Mouse (Mus musculus): ENCODE measurements at regions not wholly inside any gene's neighbourhood (a gene's known extent, or its start where the extent isn't known, plus 50 kb on each side); places are given as distances from the start of the nearest gene placed in this dataset.

DNA sequence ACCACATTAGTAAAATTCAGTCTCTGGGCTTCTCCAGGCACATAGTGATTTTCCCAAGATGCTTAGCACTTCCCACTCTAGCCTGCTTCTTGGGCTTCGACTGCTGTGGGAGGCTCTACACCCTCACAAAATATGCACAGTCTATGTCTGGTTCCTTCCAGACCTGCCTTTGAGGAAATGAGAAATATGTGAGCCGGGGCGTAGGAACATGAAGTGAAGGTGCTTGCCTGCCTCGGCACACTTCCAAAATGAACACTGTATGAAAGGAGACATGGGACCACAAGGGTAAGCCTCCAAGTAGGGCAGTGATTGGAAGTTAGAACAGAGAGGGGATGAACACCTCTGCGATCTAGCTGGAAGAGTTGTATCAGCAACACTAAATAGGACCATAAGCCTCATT lies 54.5 kb downstream of the Gm10260 start:
- DNase-seq: no peak

- no peak for DNase-seq
Measured at GRCm38 (mm10) chr13:97704541-97704940, 55.9 kb downstream of the Gm10260 start.

GRCm38 (mm10) chr13:97698967-97699366 lies 61.5 kb downstream of the Gm10260 start:
- no peak for DNase-seq

DNA sequence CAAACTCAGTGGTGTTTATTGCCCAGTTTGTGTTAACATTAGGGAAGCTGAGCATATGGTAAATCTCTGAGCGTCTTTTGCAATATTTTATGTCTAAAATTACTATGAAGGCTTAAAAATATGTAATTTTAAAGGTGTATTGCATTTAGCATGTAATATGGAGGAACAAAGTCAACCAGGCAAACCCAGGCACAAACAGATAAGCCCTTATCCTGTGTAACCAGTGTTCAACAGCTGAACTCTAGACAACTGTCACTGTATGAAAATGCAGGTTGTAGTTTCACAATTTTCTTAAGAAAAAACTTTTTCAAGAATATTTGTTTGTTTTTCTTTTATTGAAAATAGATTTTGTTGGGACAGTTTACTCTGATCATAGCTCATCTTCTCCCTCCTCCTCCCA lies 62.1 kb downstream of the Gm10260 start:
- no peak for DNase-seq

GRCm38 (mm10) chr13:97697262-97697661 lies 63.2 kb downstream of the Gm10260 start:
- no peak for DNase-seq

DNA sequence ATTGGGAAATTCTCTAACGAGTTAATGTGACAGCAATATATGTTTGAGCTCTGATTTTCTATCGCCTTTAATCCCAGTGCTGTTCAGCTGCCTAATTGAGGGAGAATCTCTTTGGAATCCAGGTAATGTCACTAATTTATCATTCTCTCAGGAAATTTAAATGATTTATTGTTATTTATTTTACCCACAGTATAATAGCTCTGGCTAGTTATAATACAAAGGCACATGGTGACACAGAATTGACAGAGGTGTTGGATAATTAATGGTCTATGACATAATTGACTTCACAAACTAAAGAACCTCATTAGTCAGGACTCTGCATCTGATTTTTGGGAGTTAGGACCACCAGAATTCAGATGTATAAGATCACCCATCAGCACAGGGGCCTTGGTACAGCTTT lies 65.4 kb downstream of the Gm10260 start:
- DNase-seq: no peak

DNA sequence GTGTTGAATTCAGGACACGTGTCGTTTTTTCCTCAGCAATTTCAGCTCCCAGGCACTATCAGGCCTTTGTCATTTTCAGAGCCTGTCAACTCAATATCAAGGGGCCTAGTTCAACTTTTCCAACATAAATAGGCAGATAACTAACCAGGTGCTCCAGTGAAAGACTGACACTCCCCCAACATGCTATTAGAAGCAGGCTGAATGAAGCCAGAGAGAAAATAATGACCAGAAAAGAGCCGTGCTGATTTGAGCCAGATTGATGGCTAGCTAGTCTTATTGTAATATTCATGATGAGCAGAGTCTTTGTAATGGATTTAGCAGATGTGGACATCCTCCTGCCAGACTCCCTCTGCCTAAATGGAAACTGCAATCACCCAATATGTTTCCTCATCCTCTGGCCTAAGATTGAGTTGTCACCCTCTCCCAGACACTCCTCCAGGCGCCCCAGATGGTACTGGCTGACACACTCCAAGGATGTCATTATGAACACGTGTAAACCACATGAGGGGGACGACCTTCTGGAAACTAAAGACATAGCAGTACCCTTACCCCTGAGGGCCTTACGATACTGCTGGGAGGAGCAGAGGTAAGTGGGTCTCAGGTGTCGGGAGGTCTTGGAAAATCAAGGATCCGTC lies 66.0 kb downstream of the Gm10260 start:
- DNase-seq: no peak

DNA sequence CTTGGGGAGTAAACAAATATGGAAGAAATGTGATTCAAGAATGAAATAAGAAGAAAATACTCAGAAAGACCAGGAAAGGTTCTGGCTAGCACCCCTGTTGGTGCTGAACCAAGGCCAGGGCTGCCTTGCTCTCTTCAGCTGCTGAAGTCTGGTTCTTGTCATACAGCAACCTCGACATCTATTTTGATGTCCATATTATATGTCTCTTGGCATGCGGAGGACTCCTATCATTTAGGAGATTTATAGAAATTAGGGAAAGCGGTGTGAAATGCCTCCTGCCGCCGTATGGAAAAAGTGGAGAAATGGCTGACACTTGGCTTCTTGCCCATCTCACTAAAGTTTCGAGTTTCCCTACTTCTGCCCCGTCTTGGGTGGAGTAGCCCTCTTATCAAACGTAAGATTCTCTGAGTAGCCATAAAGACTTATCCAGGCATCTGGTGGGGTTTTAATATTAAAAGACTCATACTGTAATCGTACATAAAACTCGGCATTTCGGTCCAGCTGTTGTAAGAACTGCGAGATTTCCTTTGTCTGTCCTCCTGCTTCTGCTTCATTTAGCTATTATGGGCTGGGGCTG lies 72.0 kb downstream of the Gm10260 start:
- no peak for DNase-seq

- DNase-seq: no peak
Measured at GRCm38 (mm10) chr13:97683836-97684235, 76.6 kb downstream of the Gm10260 start.

DNA sequence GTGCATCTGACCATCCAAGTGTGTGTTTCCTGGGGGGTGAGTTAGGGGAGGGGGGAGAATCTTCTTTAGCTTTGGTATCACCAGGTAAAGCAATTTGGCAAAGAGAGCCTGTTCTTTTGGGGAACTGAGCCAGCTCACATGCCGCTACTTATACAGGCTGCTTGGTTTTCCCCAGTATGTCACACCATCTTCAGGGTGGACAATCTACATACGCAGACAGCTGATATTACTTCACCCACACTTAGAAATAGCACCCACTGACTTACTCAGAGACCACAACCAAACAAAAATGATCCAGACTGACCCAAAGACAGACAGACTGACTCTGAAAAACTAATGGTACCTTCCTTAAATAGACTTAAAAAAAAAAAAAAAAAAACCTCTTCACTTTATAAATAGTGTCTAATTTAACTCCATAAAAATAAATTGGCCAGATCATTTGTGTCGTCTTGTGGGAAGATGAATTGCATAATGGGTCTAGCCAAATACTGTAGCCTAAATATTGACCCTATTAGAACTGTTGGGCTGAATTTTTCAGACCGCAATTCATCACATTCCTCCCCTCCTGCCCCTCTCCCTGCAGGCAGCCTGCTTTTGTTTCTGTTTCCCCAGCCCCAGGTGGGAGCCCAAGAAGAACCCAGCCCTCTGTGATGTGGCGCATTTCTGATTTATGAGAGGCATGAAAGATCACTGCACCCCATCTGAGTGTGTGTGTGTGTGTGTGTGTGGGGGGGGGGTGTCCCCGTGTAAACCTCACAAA lies 79.0 kb downstream of the Gm10260 start:
- DNase-seq: no peak

DNA sequence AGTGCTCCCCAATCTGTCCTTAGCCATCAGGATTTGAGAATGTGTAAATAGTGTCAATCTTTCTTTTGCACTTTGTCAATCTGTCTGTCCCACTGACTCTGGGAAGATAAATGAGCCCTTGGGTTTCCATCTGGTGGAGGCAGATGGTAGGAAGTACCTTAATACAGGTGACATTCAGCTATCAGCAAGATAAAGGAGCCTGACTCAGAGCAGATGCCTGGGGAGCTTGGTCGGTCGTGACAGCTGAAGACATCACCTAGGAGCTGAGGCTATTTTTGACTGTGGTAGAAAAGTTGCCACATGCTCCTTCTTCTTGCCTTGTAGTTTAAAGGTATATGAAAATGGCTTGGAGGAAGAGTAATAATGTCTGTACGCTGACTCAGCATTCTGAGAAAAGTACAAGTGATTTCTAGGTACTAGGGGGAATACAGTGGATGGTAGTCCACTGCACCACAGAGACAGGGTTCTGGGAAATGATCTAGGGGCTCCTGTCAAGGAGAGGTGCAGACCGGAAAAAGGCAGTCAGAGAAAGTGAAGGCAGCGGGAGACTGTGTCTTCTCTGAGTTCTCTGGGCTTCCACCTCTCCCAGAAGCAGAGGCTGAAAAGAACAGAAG lies 80.0 kb downstream of the Gm10260 start:
- DNase-seq: no peak

- DNase-seq: no peak
Measured at GRCm38 (mm10) chr13:97678991-97679390, 81.4 kb downstream of the Gm10260 start.

DNA sequence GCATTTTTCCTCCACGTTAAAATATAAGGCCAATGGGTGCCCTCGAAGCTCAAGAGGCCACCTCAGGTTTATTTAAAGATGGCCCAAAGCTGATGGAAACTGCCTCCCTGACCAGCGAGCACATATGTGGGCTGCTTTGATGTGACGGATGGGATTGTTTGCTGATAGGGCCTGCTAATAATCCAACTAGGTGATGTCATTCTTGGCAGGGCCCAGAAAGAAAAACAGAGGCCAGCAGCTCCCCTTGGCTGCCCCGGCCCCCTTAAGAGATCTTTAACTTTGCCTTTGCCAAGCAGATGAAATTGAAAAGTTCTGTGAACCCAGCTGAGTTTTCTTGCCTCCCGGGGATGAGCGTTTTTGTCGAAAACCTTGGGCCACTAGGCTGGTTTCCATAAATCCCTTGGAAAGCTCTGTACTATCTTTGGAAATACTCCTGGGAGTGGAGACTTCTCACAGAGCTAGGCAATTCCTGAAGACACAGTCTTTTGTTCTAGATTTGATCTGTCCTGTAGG lies 83.8 kb downstream of the Gm10260 start:
- DNase-seq: no peak

GRCm38 (mm10) chr13:97673107-97673506 lies 87.3 kb downstream of the Gm10260 start:
- no peak for DNase-seq

- DNase-seq: no peak
Measured at GRCm38 (mm10) chr13:97672038-97672675, 88.3 kb downstream of the Gm10260 start.

DNA sequence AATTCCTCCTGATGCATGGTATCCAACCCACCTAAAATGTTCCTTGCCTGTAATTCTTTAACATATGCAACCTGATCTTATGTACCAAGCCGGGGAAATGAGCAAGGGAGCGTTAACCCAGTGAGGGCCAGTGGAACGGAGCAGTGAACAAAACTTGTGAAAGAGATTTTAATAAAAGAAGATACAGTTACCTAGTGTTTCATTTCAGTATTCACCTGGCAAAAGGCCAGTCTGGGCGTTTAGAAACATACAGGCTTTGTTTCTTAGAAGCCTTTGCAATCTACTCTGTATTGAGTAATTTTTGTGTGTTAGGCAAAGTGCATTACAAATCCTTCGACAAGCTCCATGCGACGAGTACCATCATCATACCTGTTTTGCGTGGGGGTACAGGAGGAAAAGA lies 91.1 kb downstream of the Gm10260 start:
- DNase-seq: no peak

DNA sequence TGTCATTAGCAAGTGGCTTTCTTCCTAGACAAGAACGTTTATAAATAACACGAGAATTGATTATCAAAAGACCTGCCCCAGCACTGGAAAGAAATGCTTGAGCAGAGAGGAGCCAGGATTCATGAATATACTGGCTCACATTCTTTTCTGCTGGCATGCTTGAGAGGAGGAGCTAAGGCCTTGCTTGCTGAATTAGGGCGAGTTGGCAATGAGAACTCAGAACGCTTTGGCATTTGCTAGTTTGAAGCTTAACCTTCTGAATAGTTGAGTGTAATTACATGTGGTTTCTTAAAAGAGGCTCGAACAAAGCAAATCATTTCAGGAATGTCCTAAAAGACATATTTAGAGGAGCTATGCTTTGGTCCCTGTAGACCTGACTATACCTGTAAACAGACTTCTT lies 91.5 kb downstream of the Gm10260 start:
- no peak for DNase-seq

DNA sequence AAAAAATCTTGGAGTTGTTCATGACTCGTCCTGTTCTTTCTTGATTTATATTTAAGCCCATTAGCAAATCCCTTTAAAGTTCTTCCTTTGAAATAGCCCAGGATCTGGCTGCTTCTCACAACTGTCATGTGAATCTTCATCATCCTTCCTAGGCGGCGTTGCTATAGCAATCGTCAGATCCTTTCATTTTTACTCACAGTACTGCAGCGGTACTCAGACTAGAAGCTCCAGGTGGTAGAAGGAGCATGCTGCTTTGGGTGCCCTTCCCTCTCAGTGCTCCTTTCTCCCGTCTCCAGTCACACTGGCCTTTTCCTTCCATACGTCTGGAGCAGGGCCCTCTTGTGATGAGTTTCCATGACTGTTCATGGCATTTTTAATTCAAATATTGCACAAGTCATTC lies 93.1 kb downstream of the Gm10260 start:
- no peak for DNase-seq

- DNase-seq: no peak
Measured at GRCm38 (mm10) chr13:97666761-97667160, 93.7 kb downstream of the Gm10260 start.

DNA sequence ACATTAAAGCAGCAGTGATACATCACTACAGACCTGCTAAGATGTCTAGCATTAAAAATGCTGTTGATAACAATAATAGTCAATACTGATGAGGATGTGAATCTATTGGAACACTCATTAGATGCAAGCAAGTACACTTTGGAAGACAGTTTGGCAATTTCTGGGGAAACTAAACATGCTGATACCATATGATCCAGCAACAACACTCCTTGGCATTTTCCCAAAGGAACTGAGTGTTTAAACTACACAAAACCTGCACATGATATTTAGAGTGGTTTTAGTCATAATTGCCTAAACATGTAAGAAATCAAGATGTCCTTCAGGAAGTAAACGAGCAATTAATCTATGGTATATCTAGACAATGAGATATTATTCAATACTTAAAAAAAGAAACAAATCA lies 95.2 kb downstream of the Gm10260 start:
- no peak for DNase-seq

- DNase-seq: no peak
Measured at GRCm38 (mm10) chr13:97662741-97663140, 97.7 kb downstream of the Gm10260 start.

GRCm38 (mm10) chr13:97656618-97657017 lies 103.8 kb downstream of the Gm10260 start:
- DNase-seq: no peak

GRCm38 (mm10) chr13:97652279-97652678 lies 108.2 kb downstream of the Gm10260 start:
- no peak for DNase-seq

Data from cerebellum, adult 11 months (tissue).